ENCODE assay signal across 22 mouse cellular contexts in the genomic region with DNA sequence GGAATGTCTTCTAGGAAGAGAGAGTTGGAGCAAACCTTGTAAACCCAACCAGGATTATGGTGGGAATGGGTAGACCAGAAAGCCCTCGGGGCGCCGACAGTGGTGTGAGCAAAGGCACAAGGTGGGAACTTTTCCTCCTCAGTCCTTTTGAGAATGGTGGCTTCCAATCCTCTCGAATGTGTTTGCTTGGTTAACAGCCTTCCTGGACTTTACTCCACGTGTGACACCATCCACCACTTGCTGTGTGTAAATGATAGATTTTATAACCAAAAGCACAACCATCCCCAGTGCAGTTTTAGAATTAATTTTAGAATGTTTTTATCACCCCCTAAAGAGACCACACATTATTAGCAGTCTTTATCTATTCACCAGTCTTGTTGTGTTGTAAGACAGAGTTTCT.
"Had no signal": no experiment of that assay in that cellular context is flagged by ENCODE, and none has a peak within 500 bp of the region (broad histone marks: within the 10 kb centered on the region; RNA-seq: fewer than 3 reads in every experiment).

No protein-coding gene starts in this region.

- H3K27me3 ChIP-seq: heart, embryonic 12.5 days; hindbrain, embryonic 13.5 days; hindbrain, embryonic 15.5 days; kidney, embryonic 15.5 days; limb, embryonic 13.5 days; limb, embryonic 15.5 days had no signal

- ATAC-seq: forebrain, postnatal 0 days; hindbrain, postnatal 0 days; intestine, embryonic 16.5 days had no signal

- DNase-seq: forebrain, postnatal 0 days; gastrocnemius, postnatal 10 days; gastrocnemius, postnatal 25 days; heart, adult 11 months; heart, postnatal 10 days; heart, postnatal 36 days; kidney, adult 18-20 months; kidney, postnatal 36 days; layer of hippocampus, adult 9-11 months; layer of hippocampus, postnatal 36 days; left cerebral cortex, postnatal 4 days had no signal

- H3K27ac ChIP-seq: heart, embryonic 10.5 days; hindbrain, embryonic 13.5 days; hindbrain, embryonic 15.5 days; hindbrain, postnatal 0 days; kidney, embryonic 15.5 days; kidney, postnatal 0 days; limb, embryonic 13.5 days; limb, embryonic 15.5 days; liver, embryonic 14.5 days had no signal

- H3K36me3 ChIP-seq: heart, embryonic 10.5 days; heart, embryonic 12.5 days; hindbrain, embryonic 13.5 days; hindbrain, embryonic 15.5 days; kidney, embryonic 15.5 days; limb, embryonic 13.5 days; limb, embryonic 15.5 days had no signal

- H3K4me2 ChIP-seq: heart, embryonic 12.5 days; hindbrain, embryonic 13.5 days; hindbrain, embryonic 15.5 days; kidney, embryonic 15.5 days; limb, embryonic 13.5 days; limb, embryonic 15.5 days had no signal

- H3K9ac ChIP-seq: forebrain, postnatal 0 days; heart, embryonic 12.5 days; hindbrain, embryonic 13.5 days; hindbrain, embryonic 15.5 days; kidney, embryonic 15.5 days; limb, embryonic 13.5 days; limb, embryonic 15.5 days; liver, embryonic 14.5 days had no signal

- H3K9me3 ChIP-seq: heart, embryonic 10.5 days; heart, embryonic 12.5 days; hindbrain, embryonic 13.5 days; hindbrain, embryonic 15.5 days; kidney, embryonic 15.5 days; limb, embryonic 13.5 days; limb, embryonic 15.5 days had no signal

- H3K4me3 ChIP-seq: heart, embryonic 10.5 days; heart, embryonic 12.5 days; hindbrain, embryonic 13.5 days; hindbrain, embryonic 15.5 days; kidney, embryonic 15.5 days; limb, embryonic 13.5 days; limb, embryonic 15.5 days had no signal

- H3K4me1 ChIP-seq: hindbrain, embryonic 13.5 days; hindbrain, embryonic 15.5 days had no signal
